Mouse (Mus musculus) adrenal gland, postnatal 36 days (tissue): ENCODE data around the gene Bicdl1. TPM values are rescaled to one million over a fixed set of nuclear protein-coding genes. Genes with fewer than 3 reads are reported as not detected.

Source experiments
- DNase-seq, 2 experiments: peaks; one replicate each; pipeline ENCODE4 v3.0.0; 2021; ENCODE audit warnings: mixed read lengths in 1 of 2
- microRNA-seq: library from miRNA; unstranded; fragments of <30 nt; microRNA quantifications from one replicate; pipeline ENCODE4 v1.2.0, GENCODE M21; 2021
- total RNA-seq, 2 experiments: library from RNA; stranded (reverse); gene quantifications; 2 replicates each; pipeline ENCODE4 v1.2.3; 2021

Bicdl1 gene
- total RNA-seq, 2 experiments from 2014 or later: 7.8 to 11.3 TPM

DNA sequence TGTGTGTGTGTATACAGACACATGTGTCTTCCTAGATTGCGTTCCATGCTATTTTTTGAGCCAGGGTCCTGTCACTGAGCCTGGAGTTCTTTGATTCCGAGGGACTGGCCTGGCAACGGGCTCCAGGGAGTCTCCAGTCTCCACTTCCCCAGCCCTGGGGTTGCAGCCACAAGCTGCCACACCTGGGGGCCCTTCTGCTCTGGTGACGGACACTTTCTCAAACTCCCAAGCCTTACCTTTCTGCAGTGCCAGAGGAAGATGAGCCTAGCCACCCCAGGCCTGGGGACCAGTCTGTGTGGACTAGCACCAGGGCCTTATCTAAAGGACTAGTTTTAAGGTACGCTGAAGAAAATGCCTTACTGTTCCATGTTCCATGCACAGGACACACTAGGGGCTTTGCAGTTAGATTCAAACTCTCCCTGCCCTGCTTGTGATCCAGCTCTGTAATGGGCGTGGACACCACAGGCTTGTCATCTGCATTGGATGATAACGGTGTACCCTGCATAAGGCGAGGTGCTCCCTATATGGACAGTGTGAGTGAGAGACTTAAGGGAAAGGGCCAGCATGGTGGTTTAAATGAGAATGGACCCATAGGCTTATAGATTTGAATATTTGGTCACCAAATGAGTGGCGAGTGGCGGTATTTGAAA lies 105.1 kb downstream of the Bicdl1 start:
- no peak for DNase-seq

DNA sequence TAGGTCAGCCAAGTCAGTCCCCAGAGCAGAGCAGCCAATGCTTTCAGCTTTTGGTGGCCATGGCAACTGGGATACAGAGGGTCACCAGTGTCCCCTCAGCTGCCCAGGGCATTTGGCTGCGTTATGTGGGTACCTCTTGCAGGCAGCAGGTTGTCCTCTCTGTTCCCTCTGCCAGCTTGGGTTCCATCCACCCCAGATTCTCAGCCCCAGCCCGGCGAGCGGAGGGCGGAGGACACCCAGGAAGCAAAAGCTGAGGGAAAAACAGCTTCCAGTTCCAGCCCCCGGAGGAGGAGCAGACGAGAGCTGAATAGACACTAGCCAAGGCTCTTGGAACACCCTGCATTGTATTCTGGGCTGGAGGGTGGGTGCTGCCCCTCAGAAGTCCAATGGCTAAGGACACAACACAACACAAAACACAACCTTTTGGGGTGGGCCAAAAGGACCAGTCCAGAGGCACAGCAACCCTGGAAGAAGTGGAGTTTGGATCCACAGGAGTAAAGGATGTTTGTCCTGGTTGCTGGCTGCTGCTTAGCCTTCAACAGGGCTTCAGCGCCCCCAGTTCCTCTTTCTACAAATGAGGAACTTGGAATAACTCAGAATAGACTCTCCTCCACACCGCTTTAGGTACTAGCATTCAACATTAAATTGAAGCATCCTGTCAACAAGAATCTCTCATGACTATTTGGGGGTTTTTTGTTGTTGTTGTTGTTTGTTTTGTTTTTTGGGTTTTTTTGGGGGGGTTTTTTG lies 107.6 kb downstream of the Bicdl1 start:
- no peak for DNase-seq

GRCm38 (mm10) chr5:115622686-115623085 lies 108.7 kb downstream of the Bicdl1 start:
- DNase-seq: no peak

GRCm38 (mm10) chr5:115619690-115620089 lies 111.7 kb downstream of the Bicdl1 start:
- no peak for DNase-seq

DNA sequence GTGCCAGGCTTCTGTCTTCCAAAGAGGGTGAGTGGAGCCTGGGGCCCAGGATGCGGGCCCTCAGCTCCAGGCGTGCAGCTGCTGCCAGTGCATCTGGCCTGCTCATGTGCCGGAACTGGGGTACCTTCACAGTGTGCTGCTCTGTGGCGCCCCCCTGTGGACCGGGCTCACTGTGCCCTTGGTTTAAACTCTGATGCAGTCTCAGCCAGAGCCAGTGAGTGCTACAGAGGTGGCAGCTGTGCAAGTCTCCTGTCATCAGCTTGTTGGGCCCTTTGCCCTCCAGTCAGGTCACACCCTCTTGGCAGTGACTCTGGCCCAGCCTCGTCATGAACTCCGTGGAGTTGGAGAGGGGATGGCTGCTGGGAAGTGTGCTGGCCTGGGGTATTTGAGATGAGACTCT lies 116.5 kb downstream of the Bicdl1 start:
- DNase-seq: peak; percentile 56 to 75

GRCm38 (mm10) chr5:115613332-115613731 lies 118.1 kb downstream of the Bicdl1 start:
- no peak for DNase-seq

- peak; percentile 32 to 53 for DNase-seq
These were observed 119.9 kb downstream of the Bicdl1 start for GRCm38 (mm10) chr5:115611566-115611965.

GRCm38 (mm10) chr5:115603561-115603960 lies 127.9 kb downstream of the Bicdl1 start:
- peak; percentile 45 to 50 for DNase-seq

Small RNA genes within 50 kb of the gene (microRNA-seq; reads per million reads assigned to microRNA genes)
- gene Mir7030: not detected

Other genes with a start within 250 kb of the Bicdl1 start
- 10 to 100 TPM; 20.8 to 22.6 TPM for gene Sirt4, start 246.9 kb downstream of the Bicdl1 start, total RNA-seq
- gene Pxn, start 224.9 kb downstream of the Bicdl1 start, total RNA-seq: 10 to 100 TPM; 33.5 to 54.2 TPM
- 100 to 1,000 TPM; 829 to 906 TPM for gene Rplp0, start 172.2 kb downstream of the Bicdl1 start, total RNA-seq
- gene Gcn1l1, start 166.4 kb downstream of the Bicdl1 start, total RNA-seq: 10 to 100 TPM; 53.9 to 69.5 TPM
- gene Rab35, start 99.7 kb downstream of the Bicdl1 start, total RNA-seq: 10 to 100 TPM; 62.9 to 68.8 TPM
- 1 to 10 TPM; 4.2 to 8.0 TPM for gene Cit, start 113.7 kb upstream of the Bicdl1 start, total RNA-seq